Mouse (Mus musculus) cerebellum, adult (tissue): ENCODE measurements at regions not wholly inside any gene's neighbourhood (a gene's known extent, or its start where the extent isn't known, plus 50 kb on each side); places are given as distances from the start of the nearest gene placed in this dataset.

ENCODE experiments used
- ATAC-seq: cut with Nextera tagmentation; 2 replicates; pipeline ENCODE4 v1.9.2; 2017; ENCODE audit warnings: mild to moderate bottlenecking, moderate library complexity, mixed read lengths; ENCODE audit not compliant: insufficient number of reproducible peaks, low FRiP score, low TSS enrichment

GRCm38 (mm10) chr2:48211804-48212203 lies 602.1 kb upstream of the Acvr2a start:
- ATAC-seq, result no peak

- ATAC-seq, result no peak
These were observed 593.1 kb upstream of the Acvr2a start for GRCm38 (mm10) chr2:48220771-48221170.

- no peak for ATAC-seq
These were observed 590.7 kb upstream of the Acvr2a start for GRCm38 (mm10) chr2:48223084-48223799.

GRCm38 (mm10) chr2:48250174-48250573 lies 563.7 kb upstream of the Acvr2a start:
- ATAC-seq, result no peak

- no peak for ATAC-seq
These were observed 553.6 kb upstream of the Acvr2a start for GRCm38 (mm10) chr2:48260299-48260698.
